Mouse (Mus musculus): ENCODE data around the gene Colgalt2.

Colgalt2 gene

GRCm38 (mm10) chr1:152537186-152537585 is 137.6 kb downstream of the Colgalt2 start:
- peaks cover 4% of the 10 kb centered on the region; the same call in 1 of the 2 replicates for H3K27me3 ChIP-seq (ENCODE audit: insufficient read depth, low read length)
- 0 out of 2 replicates have a peak, but pooled peaks cover 3% of the 10 kb centered on the region for H3K9me3 ChIP-seq (ENCODE audit: low read length)
- TF ChIP-seq CTCF (conservative IDR thresholded peaks at IDR 0.05; ENCODE audit: low read length) (no peak), NANOG (IDR thresholded peaks at IDR 0.05; ENCODE audit: borderline replicate concordance, low read length) (no peak)
- no peaks in the 10 kb centered on the region for H3K36me3 ChIP-seq (ENCODE audit: insufficient read depth, low read length)
- H3K4me3 ChIP-seq (replicated peaks; ENCODE audit: low read length), result peak overlapping the region; percentile 32; the same call in 1 of the 2 replicates
- H3K4me1 ChIP-seq (replicated peaks; ENCODE audit: low read depth, low read length), result peaks cover 12% of the 10 kb centered on the region

DNA sequence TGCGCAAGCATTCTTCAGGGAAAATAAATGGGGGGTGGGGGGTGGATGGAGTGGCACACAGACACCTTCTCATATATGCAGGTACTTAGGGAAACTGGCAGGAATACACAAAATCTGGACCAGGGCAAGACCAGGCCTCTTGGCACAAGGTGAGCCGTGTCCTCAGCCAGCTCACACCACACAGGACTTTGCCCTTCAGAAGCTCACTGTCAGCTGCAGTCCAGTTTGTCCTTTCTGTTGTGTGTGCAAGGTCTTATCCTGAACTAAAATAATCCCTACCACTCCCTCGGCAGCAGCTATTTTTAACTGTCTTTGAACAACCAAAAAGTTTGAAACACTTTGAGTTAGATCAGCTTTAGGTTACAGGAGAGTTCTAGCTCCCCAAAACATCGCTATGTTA is 139.2 kb downstream of the Colgalt2 start:
- no peaks in the 10 kb centered on the region for H3K36me3 ChIP-seq (ENCODE audit: insufficient read depth, low read length)
- TF ChIP-seq NANOG (IDR thresholded peaks at IDR 0.05; ENCODE audit: borderline replicate concordance, low read length) (no peak), CTCF (conservative IDR thresholded peaks at IDR 0.05; ENCODE audit: low read length) (no peak), POU5F1 (IDR thresholded peaks at IDR 0.05; ENCODE audit: borderline replicate concordance, low read length) (no peak)
- H3K27me3 ChIP-seq (ENCODE audit: insufficient read depth, low read length), result no peaks in the 10 kb centered on the region
- 0 out of 2 replicates have a peak, but pooled peaks cover 3% of the 10 kb centered on the region for H3K9me3 ChIP-seq (ENCODE audit: low read length)
- H3K4me1 ChIP-seq (replicated peaks; ENCODE audit: low read depth, low read length), result peaks cover 12% of the 10 kb centered on the region
- no peak overlapping the region for H3K4me3 ChIP-seq (replicated peaks; ENCODE audit: low read length)

GRCm38 (mm10) chr1:152540304-152540887 is 140.8 kb downstream of the Colgalt2 start:
- Histone ChIP-seq H3K4me3 (replicated peaks; ENCODE audit: low read length) (no peak overlapping the region), H3K27me3 (ENCODE audit: insufficient read depth, low read length) (no peaks in the 10 kb centered on the region)

GRCm38 (mm10) chr1:152542747-152543378 is 143.2 kb downstream of the Colgalt2 start:
- H3K4me3 ChIP-seq (replicated peaks; ENCODE audit: low read length), result no peak overlapping the region
- no peaks in the 10 kb centered on the region for H3K4me1 ChIP-seq (replicated peaks; ENCODE audit: low read depth, low read length)
- no peaks in the 10 kb centered on the region for H3K36me3 ChIP-seq (ENCODE audit: insufficient read depth, low read length)
- no peaks in the 10 kb centered on the region for H3K27me3 ChIP-seq (ENCODE audit: insufficient read depth, low read length)
- H3K9me3 ChIP-seq (ENCODE audit: low read length), result 0 out of 2 replicates have a peak, but pooled peaks cover 2% of the 10 kb centered on the region
- TF ChIP-seq CTCF (conservative IDR thresholded peaks at IDR 0.05; ENCODE audit: low read length) (no peak), POU5F1 (IDR thresholded peaks at IDR 0.05; ENCODE audit: borderline replicate concordance, low read length) (no peak), NANOG (IDR thresholded peaks at IDR 0.05; ENCODE audit: borderline replicate concordance, low read length) (no peak)

More at GRCm38 (mm10) chr1:152540304-152540887, 140.8 kb downstream of the Colgalt2 start:
- H3K4me1 ChIP-seq (replicated peaks; ENCODE audit: low read depth, low read length), result peaks cover 12% of the 10 kb centered on the region
- no peak for TF ChIP-seq CTCF (conservative IDR thresholded peaks at IDR 0.05; ENCODE audit: low read length)
- no peak for TF ChIP-seq POU5F1 (IDR thresholded peaks at IDR 0.05; ENCODE audit: borderline replicate concordance, low read length)
- TF ChIP-seq NANOG (IDR thresholded peaks at IDR 0.05; ENCODE audit: borderline replicate concordance, low read length), result no peak
- H3K36me3 ChIP-seq (ENCODE audit: insufficient read depth, low read length), result no peaks in the 10 kb centered on the region
- 0 out of 2 replicates have a peak, but pooled peaks cover 3% of the 10 kb centered on the region for H3K9me3 ChIP-seq (ENCODE audit: low read length)

DNA sequence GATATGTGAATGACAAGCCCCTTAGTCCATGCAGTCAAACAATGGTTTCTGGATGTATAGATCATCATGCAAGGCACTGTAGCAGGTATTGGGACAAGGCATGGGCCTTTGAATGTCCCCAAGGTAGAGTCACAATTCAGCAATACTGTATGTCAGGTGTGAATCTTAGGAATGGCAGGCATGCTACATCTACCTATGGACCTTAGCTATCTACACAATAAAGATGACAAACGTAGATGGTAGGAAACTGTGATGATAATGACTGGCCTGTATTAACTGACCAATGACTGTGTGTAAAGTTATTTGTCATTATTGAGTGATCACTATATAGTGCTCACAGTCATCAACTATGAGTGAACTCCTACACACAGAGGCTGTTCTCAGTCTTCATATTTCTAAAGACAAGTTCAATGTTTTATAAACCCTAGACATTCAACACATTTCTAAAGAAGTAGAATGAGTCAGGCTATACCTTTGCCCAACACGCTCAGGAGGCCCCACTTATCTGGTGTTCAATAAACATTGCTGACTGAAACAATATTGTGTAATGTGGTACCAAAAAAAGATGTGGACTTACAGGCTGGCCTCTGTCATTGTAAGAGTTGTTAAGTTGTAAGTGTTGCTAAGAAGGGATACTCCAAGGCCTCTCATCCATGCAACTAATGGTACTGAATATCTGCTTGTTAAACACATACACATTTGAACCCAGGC is 144.0 kb downstream of the Colgalt2 start:
- Histone ChIP-seq H3K4me1 (replicated peaks; ENCODE audit: low read depth, low read length) (no peaks in the 10 kb centered on the region), H3K9me3 (ENCODE audit: low read length) (no peaks in the 10 kb centered on the region), H3K27me3 (ENCODE audit: insufficient read depth, low read length) (no peaks in the 10 kb centered on the region), H3K36me3 (ENCODE audit: insufficient read depth, low read length) (no peaks in the 10 kb centered on the region), H3K4me3 (replicated peaks; ENCODE audit: low read length) (no peak overlapping the region)
- no peak for TF ChIP-seq NANOG (IDR thresholded peaks at IDR 0.05; ENCODE audit: borderline replicate concordance, low read length)
- no peak for TF ChIP-seq CTCF (conservative IDR thresholded peaks at IDR 0.05; ENCODE audit: low read length)
- TF ChIP-seq POU5F1 (IDR thresholded peaks at IDR 0.05; ENCODE audit: borderline replicate concordance, low read length), result no peak

- Histone ChIP-seq H3K9me3 (ENCODE audit: low read length) (no peaks in the 10 kb centered on the region), H3K27me3 (ENCODE audit: insufficient read depth, low read length) (0 out of 2 replicates have a peak, but pooled peaks cover 3% of the 10 kb centered on the region), H3K4me1 (replicated peaks; ENCODE audit: low read depth, low read length) (no peaks in the 10 kb centered on the region), H3K36me3 (ENCODE audit: insufficient read depth, low read length) (no peaks in the 10 kb centered on the region), H3K4me3 (replicated peaks; ENCODE audit: low read length) (no peak overlapping the region)
- TF ChIP-seq POU5F1 (IDR thresholded peaks at IDR 0.05; ENCODE audit: borderline replicate concordance, low read length), result no peak
Measured at GRCm38 (mm10) chr1:152549061-152549738, 149.6 kb downstream of the Colgalt2 start.

GRCm38 (mm10) chr1:152550544-152550943 is 150.9 kb downstream of the Colgalt2 start:
- no peaks in the 10 kb centered on the region for H3K4me1 ChIP-seq (replicated peaks; ENCODE audit: low read depth, low read length)
- TF ChIP-seq CTCF (conservative IDR thresholded peaks at IDR 0.05; ENCODE audit: low read length) (no peak), POU5F1 (IDR thresholded peaks at IDR 0.05; ENCODE audit: borderline replicate concordance, low read length) (no peak), NANOG (IDR thresholded peaks at IDR 0.05; ENCODE audit: borderline replicate concordance, low read length) (no peak)
- no peaks in the 10 kb centered on the region for H3K36me3 ChIP-seq (ENCODE audit: insufficient read depth, low read length)

GRCm38 (mm10) chr1:152550973-152551372 is 151.3 kb downstream of the Colgalt2 start:
- Histone ChIP-seq H3K4me1 (replicated peaks; ENCODE audit: low read depth, low read length) (0 out of 2 replicates have a peak, but pooled peaks cover 2% of the 10 kb centered on the region), H3K36me3 (ENCODE audit: insufficient read depth, low read length) (no peaks in the 10 kb centered on the region), H3K9me3 (ENCODE audit: low read length) (no peaks in the 10 kb centered on the region), H3K27me3 (ENCODE audit: insufficient read depth, low read length) (peaks cover 10% of the 10 kb centered on the region; the same call in 1 of the 2 replicates), H3K4me3 (replicated peaks; ENCODE audit: low read length) (no peak overlapping the region)
- no peak for TF ChIP-seq POU5F1 (IDR thresholded peaks at IDR 0.05; ENCODE audit: borderline replicate concordance, low read length)

More at GRCm38 (mm10) chr1:152550544-152550943, 150.9 kb downstream of the Colgalt2 start:
- Histone ChIP-seq H3K4me3 (replicated peaks; ENCODE audit: low read length) (no peak overlapping the region), H3K9me3 (ENCODE audit: low read length) (no peaks in the 10 kb centered on the region), H3K27me3 (ENCODE audit: insufficient read depth, low read length) (peaks cover 10% of the 10 kb centered on the region; the same call in 1 of the 2 replicates)

All from E14TG2a.4 (cell line).